Mouse (Mus musculus): ENCODE results near the gene Serpina3b. TPM values are rescaled to one million over a fixed set of nuclear protein-coding genes. Genes with fewer than 3 reads are reported as not detected.

Serpina3b gene
- polyA plus RNA-seq, 1 experiment = not detected

- H3K79me3 ChIP-seq (ENCODE audit: low read depth) = no peaks in the 10 kb centered on the region
- no peak overlapping the region for H3K4me3 ChIP-seq (ENCODE audit: insufficient read depth, poor library complexity, severe bottlenecking)
- TF ChIP-seq USF1 (IDR thresholded peaks at IDR 0.05; ENCODE audit: low read depth) (no peak), FOSL1 (IDR thresholded peaks at IDR 0.05; ENCODE audit: insufficient read depth, low read length, poor library complexity, severe bottlenecking) (no peak), MAX (IDR thresholded peaks at IDR 0.05) (no peak), CEBPB (IDR thresholded peaks at IDR 0.05; ENCODE audit: low read depth) (no peak), MYOG (IDR thresholded peaks at IDR 0.05; ENCODE audit: control insufficient read depth, extremely low read depth, insufficient read length) (no peak), CTCF (IDR thresholded peaks at IDR 0.05; ENCODE audit: control insufficient read depth, insufficient read depth, insufficient read length) (no peak), MYOD1 (IDR thresholded peaks at IDR 0.05; ENCODE audit: control insufficient read depth, insufficient read length, low read depth) (no peak)
- H3K36me3 ChIP-seq (ENCODE audit: control insufficient read depth, insufficient read depth) = no peaks in the 10 kb centered on the region
- no peaks in the 10 kb centered on the region for H3K79me2 ChIP-seq (ENCODE audit: control insufficient read depth, insufficient read depth)
- H3K27me3 ChIP-seq (ENCODE audit: control insufficient read depth, insufficient read depth, insufficient read length) = no peaks in the 10 kb centered on the region
- H3ac ChIP-seq (ENCODE audit: control insufficient read depth, insufficient read length, low read depth) = no peak overlapping the region
These were observed 47.0 kb downstream of the Serpina3b start for GRCm38 (mm10) chr12:104174747-104175146.

- Histone ChIP-seq H3K79me2 (ENCODE audit: control insufficient read depth, insufficient read depth) (no peaks in the 10 kb centered on the region), H3K27me3 (ENCODE audit: control insufficient read depth, insufficient read depth, insufficient read length) (no peaks in the 10 kb centered on the region), H3K79me3 (ENCODE audit: low read depth) (no peaks in the 10 kb centered on the region), H3ac (ENCODE audit: control insufficient read depth, insufficient read length, low read depth) (no peak overlapping the region), H3K4me3 (ENCODE audit: insufficient read depth, poor library complexity, severe bottlenecking) (no peak overlapping the region), H3K36me3 (ENCODE audit: control insufficient read depth, insufficient read depth) (no peaks in the 10 kb centered on the region)
- TF ChIP-seq CEBPB (IDR thresholded peaks at IDR 0.05; ENCODE audit: low read depth) (no peak), CTCF (IDR thresholded peaks at IDR 0.05; ENCODE audit: control insufficient read depth, insufficient read depth, insufficient read length) (no peak), MYOG (IDR thresholded peaks at IDR 0.05; ENCODE audit: control insufficient read depth, extremely low read depth, insufficient read length) (no peak), USF1 (IDR thresholded peaks at IDR 0.05; ENCODE audit: low read depth) (no peak), FOSL1 (IDR thresholded peaks at IDR 0.05; ENCODE audit: insufficient read depth, low read length, poor library complexity, severe bottlenecking) (no peak), MAX (IDR thresholded peaks at IDR 0.05) (no peak), MYOD1 (IDR thresholded peaks at IDR 0.05; ENCODE audit: control insufficient read depth, insufficient read length, low read depth) (no peak)
These were observed 47.8 kb downstream of the Serpina3b start for GRCm38 (mm10) chr12:104175636-104176035.

DNA sequence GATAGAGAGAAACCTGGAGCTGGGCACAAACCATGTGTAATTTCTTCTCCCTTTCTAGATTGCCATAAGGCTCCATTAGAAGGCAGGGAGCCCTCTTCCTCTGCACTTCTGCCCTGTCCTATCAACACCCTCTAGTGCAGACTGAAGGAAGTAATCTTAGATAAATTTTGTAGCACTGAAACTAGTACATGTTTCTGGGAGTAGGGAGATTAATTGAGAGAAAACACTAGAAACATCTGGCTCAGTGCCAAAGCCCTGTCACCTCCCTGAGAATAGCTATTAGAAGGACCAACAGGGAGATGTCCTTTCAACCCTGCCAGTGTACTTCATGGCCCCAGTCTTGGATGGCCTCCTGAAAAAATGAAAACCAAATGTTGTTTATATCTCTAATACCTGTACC is 50.8 kb downstream of the Serpina3b start:
- no peak overlapping the region for H3ac ChIP-seq (ENCODE audit: control insufficient read depth, insufficient read length, low read depth)
- TF ChIP-seq MAX (IDR thresholded peaks at IDR 0.05) = no peak
- no peak for TF ChIP-seq USF1 (IDR thresholded peaks at IDR 0.05; ENCODE audit: low read depth)
- TF ChIP-seq FOSL1 (IDR thresholded peaks at IDR 0.05; ENCODE audit: insufficient read depth, low read length, poor library complexity, severe bottlenecking) = no peak

GRCm38 (mm10) chr12:104178987-104179386 is 51.2 kb downstream of the Serpina3b start:
- TF ChIP-seq MYOG (IDR thresholded peaks at IDR 0.05; ENCODE audit: control insufficient read depth, extremely low read depth, insufficient read length) (no peak), CTCF (IDR thresholded peaks at IDR 0.05; ENCODE audit: control insufficient read depth, insufficient read depth, insufficient read length) (no peak), FOSL1 (IDR thresholded peaks at IDR 0.05; ENCODE audit: insufficient read depth, low read length, poor library complexity, severe bottlenecking) (no peak), MAX (IDR thresholded peaks at IDR 0.05) (no peak), MYOD1 (IDR thresholded peaks at IDR 0.05; ENCODE audit: control insufficient read depth, insufficient read length, low read depth) (no peak), USF1 (IDR thresholded peaks at IDR 0.05; ENCODE audit: low read depth) (no peak)
- Histone ChIP-seq H3K4me3 (ENCODE audit: insufficient read depth, poor library complexity, severe bottlenecking) (no peak overlapping the region), H3K79me3 (ENCODE audit: low read depth) (no peaks in the 10 kb centered on the region), H3K79me2 (ENCODE audit: control insufficient read depth, insufficient read depth) (no peaks in the 10 kb centered on the region), H3K36me3 (ENCODE audit: control insufficient read depth, insufficient read depth) (no peaks in the 10 kb centered on the region), H3K27me3 (ENCODE audit: control insufficient read depth, insufficient read depth, insufficient read length) (no peaks in the 10 kb centered on the region), H3ac (ENCODE audit: control insufficient read depth, insufficient read length, low read depth) (no peak overlapping the region)

More for the DNA sequence above, 50.8 kb downstream of the Serpina3b start:
- Histone ChIP-seq H3K36me3 (ENCODE audit: control insufficient read depth, insufficient read depth) (no peaks in the 10 kb centered on the region), H3K79me3 (ENCODE audit: low read depth) (no peaks in the 10 kb centered on the region), H3K4me3 (ENCODE audit: insufficient read depth, poor library complexity, severe bottlenecking) (no peak overlapping the region), H3K27me3 (ENCODE audit: control insufficient read depth, insufficient read depth, insufficient read length) (no peaks in the 10 kb centered on the region), H3K79me2 (ENCODE audit: control insufficient read depth, insufficient read depth) (no peaks in the 10 kb centered on the region)

GRCm38 (mm10) chr12:104185046-104185445 is 57.2 kb downstream of the Serpina3b start:
- TF ChIP-seq FOSL1 (IDR thresholded peaks at IDR 0.05; ENCODE audit: insufficient read depth, low read length, poor library complexity, severe bottlenecking) = no peak
- TF ChIP-seq CTCF (IDR thresholded peaks at IDR 0.05; ENCODE audit: control insufficient read depth, insufficient read depth, insufficient read length) = no peak
- TF ChIP-seq MAX (IDR thresholded peaks at IDR 0.05) = no peak
- no peak for TF ChIP-seq MYOG (IDR thresholded peaks at IDR 0.05; ENCODE audit: control insufficient read depth, extremely low read depth, insufficient read length)
- TF ChIP-seq MYOD1 (IDR thresholded peaks at IDR 0.05; ENCODE audit: control insufficient read depth, insufficient read length, low read depth) = no peak
- no peak for TF ChIP-seq USF1 (IDR thresholded peaks at IDR 0.05; ENCODE audit: low read depth)
- no peak for TF ChIP-seq CEBPB (IDR thresholded peaks at IDR 0.05; ENCODE audit: low read depth)
- H3K4me3 ChIP-seq (ENCODE audit: insufficient read depth, poor library complexity, severe bottlenecking) = no peak overlapping the region
- H3K79me3 ChIP-seq (ENCODE audit: low read depth) = no peaks in the 10 kb centered on the region
- no peak overlapping the region for H3ac ChIP-seq (ENCODE audit: control insufficient read depth, insufficient read length, low read depth)
- no peaks in the 10 kb centered on the region for H3K36me3 ChIP-seq (ENCODE audit: control insufficient read depth, insufficient read depth)
- no peaks in the 10 kb centered on the region for H3K27me3 ChIP-seq (ENCODE audit: control insufficient read depth, insufficient read depth, insufficient read length)
- no peaks in the 10 kb centered on the region for H3K79me2 ChIP-seq (ENCODE audit: control insufficient read depth, insufficient read depth)

GRCm38 (mm10) chr12:104186041-104186581 is 58.3 kb downstream of the Serpina3b start:
- H3K36me3 ChIP-seq (ENCODE audit: control insufficient read depth, insufficient read depth) = no peaks in the 10 kb centered on the region

More at GRCm38 (mm10) chr12:104186041-104186581, 58.3 kb downstream of the Serpina3b start:
- Histone ChIP-seq H3K4me3 (ENCODE audit: insufficient read depth, poor library complexity, severe bottlenecking) (no peak overlapping the region), H3K79me3 (ENCODE audit: low read depth) (no peaks in the 10 kb centered on the region), H3ac (ENCODE audit: control insufficient read depth, insufficient read length, low read depth) (no peak overlapping the region), H3K27me3 (ENCODE audit: control insufficient read depth, insufficient read depth, insufficient read length) (no peaks in the 10 kb centered on the region), H3K79me2 (ENCODE audit: control insufficient read depth, insufficient read depth) (no peaks in the 10 kb centered on the region)
- TF ChIP-seq USF1 (IDR thresholded peaks at IDR 0.05; ENCODE audit: low read depth) (peak; percentile 85), MYOG (IDR thresholded peaks at IDR 0.05; ENCODE audit: control insufficient read depth, extremely low read depth, insufficient read length) (no peak), MYOD1 (IDR thresholded peaks at IDR 0.05; ENCODE audit: control insufficient read depth, insufficient read length, low read depth) (no peak)

Other genes starting within 250 kb of the Serpina3b start
- gene Serpina1c, start 223.1 kb upstream of the Serpina3b start, polyA plus RNA-seq (2012; fragmentation: generic; extraction: Trizol) = not detected
- not detected for gene Serpina1e, start 169.0 kb upstream of the Serpina3b start, polyA plus RNA-seq (2012; fragmentation: generic; extraction: Trizol)
- not detected for gene Serpina11, start 138.0 kb upstream of the Serpina3b start, polyA plus RNA-seq (2012; fragmentation: generic; extraction: Trizol)
- gene Serpina9, start 114.2 kb upstream of the Serpina3b start, polyA plus RNA-seq (2012; fragmentation: generic; extraction: Trizol) = 0.01 TPM
- not detected for gene Serpina12, start 83.6 kb upstream of the Serpina3b start, polyA plus RNA-seq (2012; fragmentation: generic; extraction: Trizol)
- not detected for gene Serpina5, start 26.9 kb upstream of the Serpina3b start, polyA plus RNA-seq (2012; fragmentation: generic; extraction: Trizol)
- not detected for gene Serpina3a, start 15.3 kb upstream of the Serpina3b start, polyA plus RNA-seq (2012; fragmentation: generic; extraction: Trizol)
- not detected for gene Serpina3c, start 25.9 kb downstream of the Serpina3b start, polyA plus RNA-seq (2012; fragmentation: generic; extraction: Trizol)
- gene Serpina3f, start 86.5 kb downstream of the Serpina3b start, polyA plus RNA-seq (2012; fragmentation: generic; extraction: Trizol) = not detected
- 0.14 TPM for gene Serpina3g, start 108.2 kb downstream of the Serpina3b start, polyA plus RNA-seq (2012; fragmentation: generic; extraction: Trizol)
- gene Serpina3i, start 135.1 kb downstream of the Serpina3b start, polyA plus RNA-seq (2012; fragmentation: generic; extraction: Trizol) = not detected
- not detected for gene Serpina3j, start 186.6 kb downstream of the Serpina3b start, polyA plus RNA-seq (2012; fragmentation: generic; extraction: Trizol)
- not detected for gene Serpina3k, start 210.5 kb downstream of the Serpina3b start, polyA plus RNA-seq (2012; fragmentation: generic; extraction: Trizol)
- not detected for gene Serpina3m, start 210.5 kb downstream of the Serpina3b start, polyA plus RNA-seq (2012; fragmentation: generic; extraction: Trizol)